Mouse (Mus musculus) testis, adult 2 months (tissue): ENCODE measurements around the gene Mical2.

Source experiments
- CTCF ChIP-seq: fragments of 200-500 bp; IDR thresholded peaks from 2 replicates; pipeline ENCODE4 v1.5.1; 2012; ENCODE audit warnings: low read depth, mild to moderate bottlenecking, inconsistent platforms, low read length, moderate library complexity; ENCODE audit not compliant: control insufficient read depth, insufficient read depth, insufficient replicate concordance
- POLR2A ChIP-seq: fragments of 200-500 bp; IDR thresholded peaks from 2 replicates; pipeline ENCODE4 v1.6.1; 2012; ENCODE audit warnings: low read depth, mild to moderate bottlenecking, inconsistent platforms, low read length, moderate library complexity; ENCODE audit not compliant: control insufficient read depth

GRCm38 (mm10) chr7:112446498-112446897 lies 220.8 kb downstream of the Mical2 start:
- no peak for TF ChIP-seq CTCF
- no peak for TF ChIP-seq POLR2A
